Mouse (Mus musculus) spleen, adult 2 months (tissue): Measurements from ENCODE around the gene Chfr.

ENCODE experiments used
- CTCF ChIP-seq: fragments of 200-500 bp; IDR thresholded peaks from 2 replicates; pipeline ENCODE4 v1.5.1; 2011; ENCODE audit warnings: mild to moderate bottlenecking, inconsistent platforms; ENCODE audit not compliant: insufficient read depth, insufficient read length, insufficient replicate concordance; ENCODE audit errors: extremely low read depth
- POLR2A ChIP-seq: fragments of 200-500 bp; IDR thresholded peaks from 2 replicates; pipeline ENCODE4 v1.6.1; 2011; ENCODE audit warnings: low read depth, low read length, inconsistent platforms

DNA sequence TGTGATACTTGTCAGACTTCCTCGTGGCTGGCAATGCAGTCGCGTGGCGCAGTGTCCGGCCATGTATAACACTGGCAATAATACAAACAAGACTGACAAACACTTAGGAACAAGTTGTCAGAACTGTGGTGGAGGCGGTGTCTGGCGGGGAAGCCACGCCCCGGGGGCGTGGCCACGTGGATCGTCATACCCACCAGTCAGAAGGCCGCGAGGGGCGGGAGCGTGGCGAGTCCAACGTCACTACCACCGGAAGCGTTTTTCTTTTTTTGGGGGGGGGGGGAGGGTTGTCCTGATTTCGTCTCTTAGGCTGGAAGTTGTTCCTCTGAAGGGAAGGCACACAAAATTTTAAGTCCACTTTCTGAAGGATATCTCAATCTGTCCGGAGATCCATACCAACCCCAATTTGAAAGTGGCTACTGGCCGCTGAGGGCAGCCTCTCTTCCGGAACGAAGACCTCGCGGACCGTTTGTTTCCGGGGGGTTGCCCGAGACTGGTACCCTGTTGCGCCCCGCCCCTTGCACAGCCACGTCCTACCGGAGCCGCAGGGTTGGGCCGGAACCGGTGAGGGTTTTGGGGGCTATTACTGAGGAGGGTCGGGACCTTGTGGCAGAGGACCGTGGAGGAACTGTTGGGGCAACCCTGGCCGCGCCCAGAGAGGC is 40.8 kb downstream of the Chfr start, which contains the start of gene Golga3:
- no peak; the same call in 1 of the 2 replicates for TF ChIP-seq POLR2A
- no peak for TF ChIP-seq CTCF
